Mouse (Mus musculus): ENCODE results near the gene Fam161a.
A peak's percentile ranks its signal among the peaks of the same experiment; 100 is the strongest.

The Fam161a gene

DNA sequence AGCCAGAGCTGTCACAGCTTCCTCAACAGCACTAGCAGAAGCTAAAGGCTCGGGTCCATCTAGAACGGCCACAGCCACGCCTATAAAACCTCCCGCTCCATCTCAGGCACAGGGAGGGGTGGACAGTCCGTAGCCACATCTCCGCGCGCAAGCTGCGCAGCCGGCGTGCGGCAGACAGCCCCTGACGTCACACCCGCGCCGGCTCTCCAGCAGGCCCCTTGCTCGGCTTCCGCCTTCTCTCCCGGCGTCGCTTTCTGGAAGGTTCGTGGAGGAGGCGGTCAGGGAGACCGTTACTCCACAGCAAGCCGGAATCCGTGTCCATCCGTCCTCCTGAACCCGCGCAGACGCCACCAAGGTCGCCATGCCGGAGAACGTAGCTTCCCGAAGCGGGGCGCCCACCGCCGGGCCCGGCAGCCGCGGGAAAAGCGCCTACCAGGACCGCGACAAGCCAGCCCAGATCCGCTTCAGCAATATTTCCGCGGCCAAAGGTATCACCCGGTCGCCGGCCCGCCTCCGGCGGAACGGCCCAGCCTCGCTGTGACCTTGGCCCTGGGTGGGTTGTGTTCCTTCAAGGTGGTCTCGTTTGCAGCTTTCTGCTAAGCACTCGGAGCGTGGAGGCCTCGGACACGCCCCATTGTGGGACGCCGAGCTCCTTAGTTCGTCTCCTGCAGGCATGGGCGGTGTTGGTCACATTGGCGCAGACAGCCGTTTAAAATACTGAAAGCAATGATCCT is 16.8 kb upstream of the Fam161a start, which contains the start of gene Cct4:
Gene Cct4 (plus strand): TSS at position 127 of the 734 bp plus-strand sequence.
- peak; percentile 78 for DNase-seq (ENCODE audit: low read depth, low spot score)

DNA sequence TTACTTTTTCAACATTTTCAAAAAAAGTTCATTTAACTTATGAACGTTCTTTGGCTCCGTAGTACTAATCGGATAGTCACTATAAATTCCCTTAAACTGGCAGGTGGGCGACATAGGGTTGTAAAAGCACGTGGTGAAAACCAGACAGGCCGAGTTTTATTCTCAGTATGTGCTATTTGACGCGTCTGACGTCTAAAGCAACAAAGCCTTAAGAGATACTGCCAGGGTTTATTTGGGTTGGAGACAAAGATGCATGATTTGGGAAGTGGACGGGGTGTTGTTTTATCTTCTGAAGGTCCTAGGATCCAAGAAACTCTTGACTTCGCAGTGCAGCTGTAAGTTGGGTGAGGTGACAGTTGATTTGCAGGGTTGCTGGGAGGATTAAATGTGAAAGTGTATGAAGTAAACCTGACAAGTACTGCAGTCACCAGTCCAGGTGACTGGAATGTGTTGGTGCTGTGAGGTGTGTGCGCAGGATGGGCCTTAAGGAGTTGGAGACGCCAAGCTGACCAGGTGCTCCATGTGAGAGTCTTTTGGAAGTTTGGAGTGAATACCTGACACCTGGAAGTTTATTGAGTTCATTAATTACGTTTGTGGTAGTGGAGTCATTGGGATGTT is 16.0 kb upstream of the Fam161a start:
- no peak for DNase-seq (ENCODE audit: low read depth, low spot score)

DNA sequence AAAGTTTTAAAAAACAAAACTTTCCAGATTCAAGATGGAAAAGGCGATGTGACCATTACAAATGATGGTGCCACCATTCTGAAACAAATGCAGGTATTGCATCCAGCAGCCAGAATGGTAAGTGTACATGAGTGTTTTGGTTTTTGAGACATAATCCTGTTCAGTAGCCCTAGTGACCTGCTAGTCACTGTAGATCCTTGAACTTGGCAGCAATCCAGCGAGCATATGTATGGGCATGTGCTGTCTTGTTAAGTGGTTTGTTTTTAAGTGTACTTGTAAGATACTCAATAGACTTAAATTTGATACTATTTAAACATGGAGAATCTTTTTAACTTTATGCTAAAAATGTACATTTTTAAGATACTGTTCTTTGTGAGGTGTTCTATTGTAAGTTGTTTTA is 13.1 kb upstream of the Fam161a start:
- no peak for DNase-seq (ENCODE audit: low read depth, low spot score)

DNA sequence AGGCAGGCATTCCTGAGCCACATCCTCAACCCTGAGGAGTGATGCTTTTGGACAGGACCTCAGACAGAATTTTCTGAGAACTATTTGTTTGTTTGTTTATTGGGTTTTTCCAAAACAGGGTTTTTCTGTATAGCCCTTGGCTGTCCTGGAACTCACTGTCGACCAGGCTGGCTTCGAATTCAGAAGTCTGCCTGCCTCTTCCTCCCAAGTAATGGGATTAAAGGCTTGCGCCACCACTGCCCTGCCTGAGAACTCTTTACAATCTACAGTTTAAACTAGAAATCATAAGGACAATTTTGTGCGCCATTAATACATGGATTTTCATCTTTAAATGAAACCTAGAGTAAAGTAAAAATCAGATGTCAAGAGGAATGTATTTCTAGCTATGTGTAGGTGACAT is 11.9 kb upstream of the Fam161a start:
- DNase-seq (ENCODE audit: low read depth, low spot score), result no peak

DNA sequence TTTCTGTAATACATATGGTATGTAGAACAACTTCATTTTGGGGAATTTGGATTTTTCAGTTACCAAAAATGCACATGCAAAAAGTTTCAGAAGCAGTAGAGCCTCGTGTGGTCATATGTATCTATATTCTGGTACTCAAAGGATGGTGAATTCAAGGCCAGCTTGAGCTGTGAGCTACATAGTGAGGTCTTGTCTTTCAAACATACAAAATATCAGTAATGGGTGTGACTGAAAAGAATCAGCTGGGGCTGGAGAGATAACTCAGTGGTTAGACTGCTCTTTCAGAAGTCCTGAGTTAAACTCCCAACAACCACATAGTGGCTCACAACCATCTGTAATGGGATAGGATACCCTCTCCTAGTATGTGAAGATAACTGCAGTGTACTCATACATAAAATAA is 9.0 kb upstream of the Fam161a start:
- DNase-seq (ENCODE audit: low read depth, low spot score), result no peak

DNA sequence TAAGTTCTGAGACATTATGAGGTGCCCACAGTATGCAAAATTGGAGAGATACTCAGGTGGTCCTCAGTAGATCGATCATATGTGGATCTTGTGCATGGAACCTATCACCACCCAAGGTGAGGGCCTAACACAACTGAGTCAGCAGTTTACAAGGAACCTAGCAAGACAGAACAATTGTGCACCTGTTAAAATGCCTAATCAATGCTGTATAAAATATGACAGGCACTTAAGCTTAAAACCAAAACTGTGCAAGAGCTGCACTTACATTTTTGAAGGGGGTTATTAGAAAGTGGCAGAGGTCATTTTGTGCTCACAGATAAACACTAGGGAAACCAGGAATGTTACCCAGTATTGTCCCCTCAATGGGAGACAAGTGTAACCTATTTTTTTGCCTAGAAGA is 2.1 kb upstream of the Fam161a start:
- DNase-seq (ENCODE audit: low read depth, low spot score), result no peak

DNA sequence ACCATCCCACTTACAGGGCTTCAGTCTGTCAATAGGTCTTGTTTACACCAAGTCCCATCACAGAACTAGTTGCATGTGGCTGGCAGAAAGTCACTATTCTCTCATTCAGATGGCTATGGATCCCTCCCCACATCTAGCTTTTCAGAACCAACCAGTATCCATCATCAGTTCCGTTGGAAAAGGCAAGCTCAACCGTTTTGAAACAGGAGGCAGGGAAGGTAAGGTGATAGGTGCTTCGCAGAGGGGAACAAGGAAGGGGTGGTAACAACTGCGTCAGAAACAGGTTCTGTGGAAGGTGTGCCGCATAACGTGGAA is 208 bp upstream of the Fam161a start:
- DNase-seq (ENCODE audit: low read depth, low spot score), result peak; percentile 37

DNA sequence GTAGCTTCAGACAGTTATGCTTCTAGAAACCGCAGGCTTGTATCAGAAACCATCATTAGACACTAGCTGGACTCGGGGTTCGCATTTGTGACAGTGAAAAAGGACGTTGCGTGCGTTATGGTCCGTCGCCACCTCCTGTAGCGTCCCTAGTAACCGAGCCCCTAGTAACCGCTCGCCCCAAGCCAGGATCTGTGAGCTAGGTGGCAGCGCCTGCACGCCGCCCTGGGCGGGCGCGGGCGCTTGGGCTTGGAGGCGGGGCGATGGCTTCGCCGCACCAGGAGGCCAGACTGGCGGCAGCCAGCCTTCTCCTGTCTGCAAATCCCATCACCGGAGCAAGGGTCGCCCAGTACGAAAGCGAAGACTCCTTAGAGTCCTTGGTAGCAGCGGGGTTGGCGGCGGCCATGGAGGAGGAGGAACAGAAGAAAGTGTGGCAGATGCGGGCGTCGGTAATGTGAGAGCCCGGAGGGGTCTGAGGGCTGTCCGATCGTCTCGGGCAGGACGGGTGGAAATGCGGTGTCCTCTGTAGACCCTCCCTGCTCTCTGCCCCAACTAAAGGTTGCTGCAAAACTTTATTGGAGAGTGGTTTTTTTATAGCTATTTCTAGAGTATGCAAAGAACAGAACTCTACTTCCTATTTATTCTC is 971 bp downstream of the Fam161a start:
- DNase-seq (ENCODE audit: low read depth, low spot score), result peak; percentile 70

DNA sequence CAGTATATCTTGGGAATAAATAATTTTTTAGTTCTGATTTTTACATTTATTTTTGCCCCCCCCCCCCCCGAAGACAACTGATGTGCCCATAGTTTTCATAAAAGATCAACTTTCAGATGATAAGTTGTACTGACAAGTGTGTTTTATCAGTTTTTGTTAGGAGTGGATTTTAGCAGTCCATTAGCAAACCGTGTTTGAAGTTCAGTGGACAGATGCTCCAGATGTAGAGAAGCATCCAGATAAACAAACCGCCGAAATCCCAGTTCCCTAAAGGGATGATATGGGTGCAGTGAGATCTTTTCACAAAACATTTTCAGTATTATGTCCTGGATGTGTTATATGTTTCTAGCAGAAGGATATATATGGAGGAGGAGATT is 1.5 kb downstream of the Fam161a start:
- no peak for DNase-seq (ENCODE audit: low read depth, low spot score)

DNA sequence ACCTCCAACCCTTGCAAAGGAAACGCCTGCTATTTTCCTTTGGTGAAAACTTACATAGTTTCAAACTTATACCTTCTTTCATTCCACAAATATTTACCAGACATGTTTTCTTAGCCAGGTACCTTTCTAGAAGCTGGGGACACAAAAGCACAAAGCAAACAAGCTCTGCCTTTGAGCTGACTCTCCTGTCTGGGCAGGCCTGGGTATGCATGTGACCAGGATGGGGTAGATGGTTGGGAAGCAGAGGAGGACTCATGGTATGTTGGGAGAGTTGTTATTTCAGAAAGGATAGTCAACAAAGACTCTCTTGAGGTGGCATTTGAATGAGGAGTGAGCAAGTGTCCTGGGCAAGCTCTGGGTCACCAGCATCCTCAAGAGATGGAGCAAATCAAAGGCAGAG is 5.8 kb downstream of the Fam161a start:
- no peak for DNase-seq (ENCODE audit: low read depth, low spot score)

DNA sequence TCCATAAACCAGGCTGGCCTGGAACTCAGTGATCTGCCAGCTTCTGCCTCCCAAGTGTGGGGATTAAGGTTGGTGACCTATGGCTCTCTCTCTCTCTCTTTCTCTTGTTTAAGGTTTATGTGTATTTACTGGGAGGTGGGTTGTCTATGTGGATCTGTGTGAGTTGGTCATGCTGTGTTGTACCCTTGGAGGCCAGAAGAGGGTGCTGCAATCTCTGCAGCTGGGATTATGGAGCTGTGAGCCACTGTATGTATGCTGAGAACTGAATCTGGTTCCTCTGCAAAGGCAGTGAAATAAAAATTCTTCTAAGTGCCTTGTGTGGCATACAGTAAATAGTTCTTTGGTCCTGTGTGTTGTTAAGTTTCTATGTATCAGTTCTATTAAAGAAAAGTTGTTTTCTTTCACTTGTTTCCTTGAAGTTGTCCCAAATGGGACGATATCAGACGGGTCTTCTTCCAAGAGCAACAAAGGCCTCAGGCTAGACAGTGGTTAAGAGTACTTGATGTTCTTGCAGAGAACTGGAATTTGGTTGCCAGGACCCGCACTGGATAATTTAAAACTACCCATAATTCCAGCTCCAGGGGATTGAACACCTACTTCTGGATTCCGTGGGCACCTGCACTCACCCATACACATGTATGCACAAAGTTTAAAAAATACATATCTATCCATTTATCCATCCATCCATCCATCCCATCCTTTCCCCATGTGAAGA is 6.4 kb downstream of the Fam161a start:
- no peak for DNase-seq (ENCODE audit: low read depth, low spot score)

DNA sequence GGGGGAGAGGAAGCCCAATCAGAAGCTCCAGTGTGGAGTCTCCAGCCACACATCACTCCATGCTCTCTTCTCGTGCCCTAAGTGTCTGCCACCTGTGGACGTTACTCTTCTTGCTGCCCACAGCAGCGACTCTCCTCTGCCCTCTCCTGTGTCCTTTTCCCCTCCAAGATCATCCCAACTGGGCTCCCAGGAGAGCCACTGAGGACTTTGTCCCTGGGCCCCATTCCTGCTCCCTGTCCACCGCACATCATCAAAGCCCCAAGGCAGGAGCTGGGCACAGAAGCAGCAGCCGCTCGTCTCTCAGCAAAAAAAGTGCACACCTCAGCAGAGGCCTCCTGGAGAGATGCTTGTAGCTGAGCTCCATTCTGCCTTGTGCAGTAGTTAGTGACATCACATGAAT is 7.7 kb downstream of the Fam161a start:
- DNase-seq (ENCODE audit: low read depth, low spot score), result no peak

DNA sequence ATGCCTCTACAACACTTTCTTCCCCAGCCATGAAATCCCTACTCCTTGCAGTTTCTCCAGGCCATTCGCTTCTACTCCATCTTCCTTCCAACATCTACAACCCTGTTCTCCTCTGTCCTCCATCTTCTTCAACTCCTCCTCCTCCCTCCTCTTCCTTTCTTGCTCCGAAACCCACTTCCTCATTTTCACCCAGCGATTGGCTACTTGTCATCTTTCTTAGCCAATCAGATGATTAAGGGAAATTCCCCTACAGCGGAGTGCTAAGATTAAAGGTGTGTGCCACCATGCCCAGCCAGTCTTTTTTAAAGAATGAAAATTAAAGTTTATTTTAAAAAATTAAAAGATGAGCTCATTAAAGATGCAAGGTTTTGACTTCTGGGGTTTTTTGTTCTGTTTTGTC is 10.6 kb downstream of the Fam161a start:
- DNase-seq (ENCODE audit: low read depth, low spot score), result no peak

DNA sequence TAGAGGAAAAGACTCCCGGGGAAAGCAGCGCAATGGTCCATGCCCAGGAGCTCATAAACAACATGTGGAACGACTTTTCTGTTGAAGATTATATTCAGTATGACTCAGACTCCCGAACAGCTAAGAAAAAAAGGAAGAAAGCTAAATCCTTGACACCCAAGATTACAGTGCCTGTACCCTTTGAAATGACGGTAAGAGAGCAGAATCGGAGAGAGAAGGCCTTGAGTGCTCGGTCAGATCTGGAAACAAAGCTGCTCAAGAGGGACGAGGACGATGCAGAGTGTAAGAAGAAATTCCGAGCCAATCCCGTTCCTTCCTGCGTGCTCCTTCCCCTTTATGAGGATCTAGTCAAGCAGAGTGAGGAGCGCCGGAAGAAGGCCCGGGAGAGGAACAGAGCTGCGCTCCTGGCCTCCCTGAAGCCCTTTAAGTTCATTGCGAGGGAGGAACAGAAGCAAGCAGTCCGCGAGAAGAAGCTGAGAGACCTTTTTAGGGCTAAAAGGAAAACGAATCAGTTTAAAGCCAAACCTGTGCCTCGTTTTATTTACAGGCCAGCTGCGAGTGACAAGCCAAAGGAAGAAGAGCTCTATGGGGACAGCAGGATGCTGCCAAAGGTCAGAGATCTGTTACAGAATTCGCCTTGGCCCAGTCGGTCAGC is 12.9 kb downstream of the Fam161a start:
- DNase-seq (ENCODE audit: low read depth, low spot score), result no peak

DNA sequence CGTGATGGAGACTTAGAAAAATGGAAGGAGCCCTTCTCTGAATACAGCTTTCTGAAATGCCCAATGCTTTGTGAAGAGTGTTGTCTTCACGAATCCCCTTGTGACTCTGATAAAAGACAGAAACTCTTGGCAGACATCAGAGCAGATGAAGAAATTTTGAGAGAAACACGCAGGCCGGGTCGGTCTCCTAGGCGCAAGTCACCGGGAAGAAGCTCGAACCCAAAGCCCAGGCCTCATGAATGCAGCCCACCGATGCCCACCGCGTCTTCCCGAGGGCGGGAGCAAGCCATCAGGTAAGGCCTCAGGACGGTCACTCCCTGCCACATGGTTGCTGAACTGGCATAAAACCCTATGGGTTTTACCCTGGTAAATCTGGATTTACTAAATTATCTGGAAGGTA is 13.5 kb downstream of the Fam161a start:
- no peak for DNase-seq (ENCODE audit: low read depth, low spot score)

DNA sequence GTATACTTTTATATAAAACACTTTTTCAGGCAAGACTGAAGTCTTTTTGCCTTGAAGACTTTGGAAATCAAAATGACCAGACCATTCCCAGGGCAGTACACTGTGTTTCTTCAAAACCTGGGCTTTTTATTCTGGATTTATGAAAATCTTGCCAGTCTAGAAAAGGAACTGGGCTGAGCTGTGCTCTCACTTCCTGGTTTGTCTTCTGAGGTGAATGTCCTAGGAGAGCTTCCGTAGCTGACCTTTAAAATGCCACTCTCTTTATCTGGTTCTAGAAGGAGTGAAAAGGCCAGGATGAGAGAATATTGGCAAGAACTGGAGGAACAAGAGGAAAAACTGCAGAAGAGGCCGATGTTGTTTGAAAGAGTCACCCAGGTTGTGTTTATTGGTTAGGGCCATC is 15.8 kb downstream of the Fam161a start:
- no peak for DNase-seq (ENCODE audit: low read depth, low spot score)

DNA sequence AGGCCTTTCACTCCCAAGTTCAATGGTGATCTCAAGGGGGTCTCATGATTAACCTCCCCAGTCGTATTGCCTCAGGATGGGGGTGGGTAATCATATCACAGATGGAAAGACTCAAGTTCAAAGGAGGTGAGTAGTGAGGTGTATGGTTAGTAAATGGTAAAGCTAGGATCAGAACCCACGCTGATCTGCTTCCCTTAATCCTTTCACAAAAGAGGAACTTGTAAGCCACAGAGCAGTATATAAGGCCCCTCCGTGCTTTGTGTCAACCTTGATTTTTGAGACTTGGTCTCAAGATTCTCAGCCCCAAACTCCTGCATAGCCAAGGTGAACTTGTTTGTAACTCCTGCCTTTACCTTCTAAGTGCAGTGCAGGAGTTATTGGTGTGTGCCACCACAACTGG is 16.8 kb downstream of the Fam161a start:
- no peak for DNase-seq (ENCODE audit: low read depth, low spot score)

DNA sequence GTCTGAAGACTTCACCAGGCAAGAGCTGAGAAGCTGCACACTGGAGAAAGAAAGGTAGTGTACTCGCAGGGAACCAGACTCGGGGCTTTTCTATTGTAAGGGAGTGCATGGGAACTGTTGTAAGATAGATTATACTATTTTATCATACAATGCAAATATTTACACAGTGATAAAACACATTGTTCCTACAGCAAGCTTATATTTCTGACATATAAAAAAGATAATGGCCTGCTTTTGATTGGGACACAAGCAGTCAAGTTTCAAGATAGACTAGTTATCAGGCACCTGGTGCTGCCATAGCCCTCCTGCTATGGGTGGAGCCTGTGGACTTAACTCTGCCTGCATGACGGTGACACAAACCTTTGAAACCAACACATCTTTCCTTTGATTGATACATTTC is 21.6 kb downstream of the Fam161a start:
- DNase-seq (ENCODE audit: low read depth, low spot score), result no peak

DNA sequence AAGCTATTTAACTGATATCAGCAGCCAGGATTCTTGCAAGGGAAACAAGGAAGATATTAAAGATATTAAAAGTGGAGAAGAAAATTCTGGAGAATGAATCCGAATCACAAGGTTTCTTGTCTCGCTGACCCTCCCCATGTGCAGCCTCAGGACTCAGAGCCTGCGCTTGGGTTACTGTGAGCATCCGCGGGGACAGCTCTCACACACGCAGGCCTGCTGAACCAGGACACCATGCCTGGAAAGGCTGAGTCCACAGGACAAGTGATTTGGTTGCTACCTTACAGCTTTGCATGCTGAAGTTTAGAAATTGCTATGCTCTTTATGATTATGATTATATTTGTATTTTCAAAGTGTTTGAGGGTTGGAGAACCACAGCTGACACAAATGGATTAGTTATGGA is 22.1 kb downstream of the Fam161a start:
- DNase-seq (ENCODE audit: low read depth, low spot score), result no peak

DNA sequence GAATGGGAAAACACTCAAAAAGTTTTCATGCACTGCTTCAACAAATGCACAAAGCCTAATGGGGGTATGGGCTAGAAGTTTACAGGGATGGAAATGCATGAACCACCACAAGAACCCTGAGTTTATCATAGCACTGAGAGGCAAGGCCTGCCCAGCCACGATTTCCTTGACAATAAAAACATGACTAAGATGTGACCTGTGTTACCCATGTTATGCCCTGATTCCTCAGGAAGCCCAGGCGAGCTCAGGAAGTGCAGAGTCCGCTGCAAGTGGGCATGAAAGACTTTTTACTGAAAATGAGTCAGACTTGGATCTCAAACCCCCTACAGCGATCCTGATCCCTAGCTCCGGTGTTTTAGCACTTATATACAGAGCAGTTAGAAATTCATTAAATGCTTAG is 39.9 kb downstream of the Fam161a start:
- DNase-seq (ENCODE audit: low read depth, low spot score), result no peak

DNA sequence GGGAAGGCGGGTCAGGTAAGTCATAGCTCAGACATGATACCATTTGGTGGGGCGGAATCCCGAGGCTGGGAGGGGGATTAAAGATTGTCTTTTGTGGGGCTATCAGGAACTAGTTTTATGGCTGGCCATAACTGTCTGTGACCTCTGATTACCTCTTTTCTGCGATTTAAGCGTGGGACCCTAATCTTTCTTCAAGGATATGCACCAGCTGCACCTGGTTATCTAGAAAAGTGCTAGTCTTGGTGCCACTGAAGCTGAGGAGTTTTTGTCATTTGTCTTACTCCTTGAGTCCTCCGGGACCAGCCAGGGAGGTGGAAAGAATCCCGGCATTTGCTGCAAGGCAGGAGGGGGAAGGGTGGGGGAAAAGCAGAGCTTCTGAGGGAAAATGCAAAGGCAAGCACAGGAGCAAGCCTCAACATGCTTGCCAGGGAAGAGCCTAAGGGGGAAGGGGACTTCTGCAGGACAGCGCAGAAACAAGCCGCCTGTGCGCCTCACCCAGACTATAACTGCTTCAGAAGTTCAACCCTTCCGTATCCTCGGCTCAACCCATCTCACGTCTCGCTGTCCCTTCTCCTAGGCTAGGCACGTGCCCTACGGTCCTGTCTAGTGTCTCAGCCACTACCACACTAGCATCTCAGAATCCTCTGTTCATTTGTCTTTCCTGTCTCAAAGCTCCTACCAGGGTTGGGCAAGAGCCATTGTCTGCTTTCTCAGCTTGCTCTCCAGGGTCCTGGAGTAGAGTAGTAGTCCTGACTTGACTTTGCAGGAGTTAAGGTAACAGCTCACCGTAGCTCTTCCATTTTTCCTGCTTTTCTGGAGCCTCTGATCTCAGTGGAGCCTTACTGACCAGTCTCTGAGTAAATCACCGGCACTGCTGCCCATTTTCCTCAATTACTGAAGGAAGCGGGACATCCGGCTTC is 40.6 kb downstream of the Fam161a start:
- no peak for DNase-seq (ENCODE audit: low read depth, low spot score)

Data from c-Kit-negative CD71-positive TER-119-positive erythroid progenitor cells, embryonic 14.5 days (primary cell).